Mouse (Mus musculus): ENCODE measurements around the gene Sertad2. TPM values are rescaled to one million over a fixed set of nuclear protein-coding genes. Genes with fewer than 3 reads are reported as not detected.

Gene Sertad2
- polyA plus RNA-seq, 1 experiment from 2014 or later, result 27.7 TPM

GRCm38 (mm10) chr11:20631026-20631940 lies 88.2 kb downstream of the Sertad2 start:
- Histone ChIP-seq H3K9me3 (no peaks in the 10 kb centered on the region), H3K36me3 (replicated peaks) (no peaks in the 10 kb centered on the region), H3K27me3 (ENCODE audit: poor library complexity, severe bottlenecking) (no peaks in the 10 kb centered on the region), H3K4me1 (peaks cover 46% of the 10 kb centered on the region), H3K27ac (peak overlapping the region; percentile 98), H3K4me3 (peak overlapping the region; percentile 91)
- DNase-seq (ENCODE audit: extremely low spot score, low spot score), result peak; percentile 95
- WGBS, result 2% methylated on average over 36 of the region's 36 CpGs

- no peak for DNase-seq (ENCODE audit: extremely low spot score, low spot score)
- Histone ChIP-seq H3K4me1 (peaks cover 51% of the 10 kb centered on the region), H3K9me3 (no peaks in the 10 kb centered on the region), H3K27me3 (ENCODE audit: poor library complexity, severe bottlenecking) (no peaks in the 10 kb centered on the region), H3K36me3 (replicated peaks) (no peaks in the 10 kb centered on the region), H3K27ac (peak overlapping the region; percentile 98), H3K4me3 (peak overlapping the region; percentile 91)
- WGBS, result under 1% methylated on average over 67 of the region's 67 CpGs
Measured at GRCm38 (mm10) chr11:20631941-20632618, 89.0 kb downstream of the Sertad2 start.

- WGBS, result under 1% methylated on average over 13 of the region's 13 CpGs
- peak overlapping the region; percentile 91 for H3K4me3 ChIP-seq
- peaks cover 51% of the 10 kb centered on the region for H3K4me1 ChIP-seq
- no peaks in the 10 kb centered on the region for H3K9me3 ChIP-seq
- H3K36me3 ChIP-seq (replicated peaks), result no peaks in the 10 kb centered on the region
- peak overlapping the region; percentile 98 for H3K27ac ChIP-seq
- peak; percentile 43 for DNase-seq (ENCODE audit: extremely low spot score, low spot score)
- no peaks in the 10 kb centered on the region for H3K27me3 ChIP-seq (ENCODE audit: poor library complexity, severe bottlenecking)
Measured at GRCm38 (mm10) chr11:20632619-20632965, 89.5 kb downstream of the Sertad2 start.

- peaks cover 68% of the 10 kb centered on the region for H3K4me1 ChIP-seq
- no peak for DNase-seq (ENCODE audit: extremely low spot score, low spot score)
- peak overlapping the region; percentile 58 for H3K27ac ChIP-seq
- no peaks in the 10 kb centered on the region for H3K36me3 ChIP-seq (replicated peaks)
- WGBS, result 81% methylated on average over 1 of the region's 1 CpGs
- H3K4me3 ChIP-seq, result peak overlapping the region; percentile 91; the same call in 1 of the 2 replicates
- no peaks in the 10 kb centered on the region for H3K27me3 ChIP-seq (ENCODE audit: poor library complexity, severe bottlenecking)
- no peaks in the 10 kb centered on the region for H3K9me3 ChIP-seq
Measured at GRCm38 (mm10) chr11:20634543-20634942, 91.5 kb downstream of the Sertad2 start.

- peaks cover 79% of the 10 kb centered on the region for H3K4me1 ChIP-seq
Measured at GRCm38 (mm10) chr11:20635646-20636045, 92.6 kb downstream of the Sertad2 start.

GRCm38 (mm10) chr11:20636114-20636513 lies 93.1 kb downstream of the Sertad2 start:
- H3K4me1 ChIP-seq, result peaks cover 79% of the 10 kb centered on the region
- H3K27ac ChIP-seq, result peak overlapping the region; percentile 81

More at GRCm38 (mm10) chr11:20635646-20636045, 92.6 kb downstream of the Sertad2 start:
- Histone ChIP-seq H3K36me3 (replicated peaks) (no peaks in the 10 kb centered on the region), H3K4me3 (peak overlapping the region; percentile 91; the same call in 1 of the 2 replicates), H3K27ac (peak overlapping the region; percentile 81), H3K9me3 (no peaks in the 10 kb centered on the region), H3K27me3 (ENCODE audit: poor library complexity, severe bottlenecking) (no peaks in the 10 kb centered on the region)
- 21% methylated on average over 6 of the region's 6 CpGs for WGBS
- no peak for DNase-seq (ENCODE audit: extremely low spot score, low spot score)

GRCm38 (mm10) chr11:20637060-20637459 lies 94.0 kb downstream of the Sertad2 start:
- H3K4me1 ChIP-seq, result peaks cover 83% of the 10 kb centered on the region
- no peak overlapping the region for H3K4me3 ChIP-seq
- H3K27ac ChIP-seq, result no peak overlapping the region
- no peak for DNase-seq (ENCODE audit: extremely low spot score, low spot score)
- no peaks in the 10 kb centered on the region for H3K36me3 ChIP-seq (replicated peaks)
- H3K27me3 ChIP-seq (ENCODE audit: poor library complexity, severe bottlenecking), result no peaks in the 10 kb centered on the region
- H3K9me3 ChIP-seq, result no peaks in the 10 kb centered on the region

More at GRCm38 (mm10) chr11:20636114-20636513, 93.1 kb downstream of the Sertad2 start:
- DNase-seq (ENCODE audit: extremely low spot score, low spot score), result no peak
- H3K4me3 ChIP-seq, result peak overlapping the region; percentile 91
- WGBS, result 41% methylated on average over 4 of the region's 4 CpGs
- H3K9me3 ChIP-seq, result no peaks in the 10 kb centered on the region
- no peaks in the 10 kb centered on the region for H3K36me3 ChIP-seq (replicated peaks)
- no peaks in the 10 kb centered on the region for H3K27me3 ChIP-seq (ENCODE audit: poor library complexity, severe bottlenecking)

GRCm38 (mm10) chr11:20638841-20639240 lies 95.8 kb downstream of the Sertad2 start:
- no peaks in the 10 kb centered on the region for H3K27me3 ChIP-seq (ENCODE audit: poor library complexity, severe bottlenecking)
- DNase-seq (ENCODE audit: extremely low spot score, low spot score), result peak; percentile 80
- H3K4me1 ChIP-seq, result peaks cover 89% of the 10 kb centered on the region
- no peaks in the 10 kb centered on the region for H3K9me3 ChIP-seq
- WGBS, result 33% methylated on average over 3 of the region's 3 CpGs
- H3K36me3 ChIP-seq (replicated peaks), result no peaks in the 10 kb centered on the region
- no peak overlapping the region for H3K4me3 ChIP-seq
- no peak overlapping the region for H3K27ac ChIP-seq

- H3K4me3 ChIP-seq, result peak overlapping the region; percentile 45
- peak overlapping the region; percentile 91 for H3K27ac ChIP-seq
- H3K4me1 ChIP-seq, result peaks cover 89% of the 10 kb centered on the region
- peak; percentile 83 for DNase-seq (ENCODE audit: extremely low spot score, low spot score)
- H3K36me3 ChIP-seq (replicated peaks), result no peaks in the 10 kb centered on the region
- H3K27me3 ChIP-seq (ENCODE audit: poor library complexity, severe bottlenecking), result no peaks in the 10 kb centered on the region
- H3K9me3 ChIP-seq, result no peaks in the 10 kb centered on the region
- under 1% methylated on average over 11 of the region's 11 CpGs for WGBS
Measured at GRCm38 (mm10) chr11:20639918-20640447, 96.9 kb downstream of the Sertad2 start.

- Histone ChIP-seq H3K36me3 (replicated peaks) (no peaks in the 10 kb centered on the region), H3K27ac (no peak overlapping the region), H3K4me1 (peaks cover 94% of the 10 kb centered on the region), H3K9me3 (no peaks in the 10 kb centered on the region), H3K27me3 (ENCODE audit: poor library complexity, severe bottlenecking) (no peaks in the 10 kb centered on the region), H3K4me3 (no peak overlapping the region)
- 86% methylated on average over 5 of the region's 5 CpGs for WGBS
- no peak for DNase-seq (ENCODE audit: extremely low spot score, low spot score)
Measured at GRCm38 (mm10) chr11:20642321-20642720, 99.3 kb downstream of the Sertad2 start.

- Histone ChIP-seq H3K36me3 (replicated peaks) (peaks cover 3% of the 10 kb centered on the region), H3K4me3 (no peak overlapping the region), H3K27ac (no peak overlapping the region), H3K4me1 (peaks cover 99% of the 10 kb centered on the region), H3K9me3 (no peaks in the 10 kb centered on the region), H3K27me3 (ENCODE audit: poor library complexity, severe bottlenecking) (no peaks in the 10 kb centered on the region)
- WGBS, result 72% methylated on average over 5 of the region's 5 CpGs
- no peak for DNase-seq (ENCODE audit: extremely low spot score, low spot score)
Measured at GRCm38 (mm10) chr11:20643161-20643560, 100.1 kb downstream of the Sertad2 start.

GRCm38 (mm10) chr11:20644166-20644565 lies 101.1 kb downstream of the Sertad2 start:
- 84% methylated on average over 1 of the region's 1 CpGs for WGBS
- Histone ChIP-seq H3K9me3 (no peaks in the 10 kb centered on the region), H3K36me3 (replicated peaks) (peaks cover 10% of the 10 kb centered on the region), H3K4me3 (no peak overlapping the region), H3K27ac (peak overlapping the region; percentile 26; the same call in 1 of the 2 replicates), H3K4me1 (peaks cover 99% of the 10 kb centered on the region), H3K27me3 (ENCODE audit: poor library complexity, severe bottlenecking) (no peaks in the 10 kb centered on the region)
- DNase-seq (ENCODE audit: extremely low spot score, low spot score), result no peak

Data from forebrain, embryonic 10.5 days (tissue).